Mouse (Mus musculus) forebrain, embryonic 14.5 days (tissue): ENCODE measurements around the gene Orc2. TPM values are rescaled to one million over a fixed set of nuclear protein-coding genes. Genes with fewer than 3 reads are reported as not detected.

Experiments used
- ATAC-seq: fragments of 200-750 bp; cut with Nextera tagmentation; 2 replicates; pipeline ENCODE4 v1.8.0; 2017; ENCODE audit warnings: mild to moderate bottlenecking, moderate library complexity
- DNase-seq: peaks from one replicate; pipeline ENCODE4 v3.0.0-alpha.2; 2015; ENCODE audit warnings: low spot score
- H3K27ac ChIP-seq: fragments of 300-500 bp; sonication (generic); 2 replicates; pipeline ENCODE4 v1.5.1; 2014; ENCODE audit warnings: low read depth, mild to moderate bottlenecking, control low read depth, low read length, moderate library complexity
- H3K27me3 ChIP-seq: fragments of 300-500 bp; sonication (generic); replicated peaks from 2 replicates; pipeline ENCODE4 v1.6.1; 2014; ENCODE audit warnings: low read length, control low read depth, mixed read lengths; ENCODE audit not compliant: control insufficient read depth, insufficient read depth
- H3K36me3 ChIP-seq: fragments of 300-500 bp; sonication (generic); 2 replicates; pipeline ENCODE4 v1.6.1; 2014; ENCODE audit warnings: low read length, control low read depth; ENCODE audit not compliant: control insufficient read depth, insufficient read depth
- H3K4me1 ChIP-seq: fragments of 300-500 bp; sonication (generic); 2 replicates; pipeline ENCODE4 v1.6.1; 2014; ENCODE audit warnings: antibody characterized with exemption, low read length, control low read depth; ENCODE audit not compliant: control insufficient read depth, insufficient read depth
- H3K4me2 ChIP-seq: fragments of 300-500 bp; sonication (generic); 2 replicates; pipeline ENCODE4 v1.6.1; 2014; ENCODE audit warnings: mild to moderate bottlenecking, control low read depth, low read length
- H3K4me3 ChIP-seq: fragments of 300-500 bp; sonication (generic); 2 replicates; pipeline ENCODE4 v1.5.1; 2014; ENCODE audit warnings: low read depth, low read length, control low read depth
- H3K9ac ChIP-seq: fragments of 300-500 bp; sonication (generic); 2 replicates; pipeline ENCODE4 v1.6.1; 2014; ENCODE audit warnings: mild to moderate bottlenecking, low read length, control low read depth, moderate library complexity
- H3K9me3 ChIP-seq: fragments of 300-500 bp; sonication (generic); replicated peaks from 2 replicates; pipeline ENCODE4 v1.6.1; 2016; ENCODE audit warnings: low read length, control low read depth, mixed read lengths; ENCODE audit not compliant: control insufficient read depth
- WGBS: fragments of 180-500 bp; shearing (Covaris S2); extraction: QIAGEN DNeasy Blood & Tissue Kit; methylation state at CpG from one replicate; pipeline ENCODE4 v1.1.7; 2014; 5-methylcytosine and 5-hydroxymethylcytosine counted together
- polyA plus RNA-seq: library from polyadenylated mRNA; unstranded; fragments of >200 nt; fragmentation: Nextera tagmentation; extraction: Ambion mirVana; gene quantifications from 2 replicates; pipeline ENCODE4 v1.2.1, GENCODE M21; 2014

Orc2 gene
- polyA plus RNA-seq, 1 experiment from 2014 or later, result 28.4 TPM

DNA sequence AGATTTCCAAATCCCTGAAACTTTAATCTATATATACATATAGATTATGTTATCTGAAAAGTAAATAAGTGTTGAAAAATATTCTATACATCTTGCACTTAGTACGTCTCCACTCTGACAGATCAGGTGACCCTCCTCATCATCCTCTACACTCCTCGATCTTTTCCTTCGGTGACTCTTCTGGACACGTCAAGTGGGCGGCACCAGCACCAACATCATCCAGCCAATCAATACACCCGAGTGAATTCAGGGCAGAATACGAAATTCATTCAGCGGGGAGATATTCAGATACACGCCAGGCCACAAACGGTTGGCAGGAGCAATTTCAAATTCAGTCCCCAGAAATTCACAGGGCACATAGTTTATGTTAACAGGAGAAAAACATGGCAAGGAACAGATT is 84.9 kb downstream of the Orc2 start:
- Histone ChIP-seq H3K4me2 (no peak overlapping the region), H3K9me3 (no peaks in the 10 kb centered on the region), H3K9ac (no peak overlapping the region), H3K4me3 (no peak overlapping the region), H3K27ac (no peak overlapping the region), H3K36me3 (peaks cover 58% of the 10 kb centered on the region), H3K4me1 (peaks cover 12% of the 10 kb centered on the region), H3K27me3 (no peaks in the 10 kb centered on the region)
- WGBS, result 87% methylated on average over 10 of the region's 10 CpGs
- no peak for DNase-seq
- ATAC-seq, result no peak

DNA sequence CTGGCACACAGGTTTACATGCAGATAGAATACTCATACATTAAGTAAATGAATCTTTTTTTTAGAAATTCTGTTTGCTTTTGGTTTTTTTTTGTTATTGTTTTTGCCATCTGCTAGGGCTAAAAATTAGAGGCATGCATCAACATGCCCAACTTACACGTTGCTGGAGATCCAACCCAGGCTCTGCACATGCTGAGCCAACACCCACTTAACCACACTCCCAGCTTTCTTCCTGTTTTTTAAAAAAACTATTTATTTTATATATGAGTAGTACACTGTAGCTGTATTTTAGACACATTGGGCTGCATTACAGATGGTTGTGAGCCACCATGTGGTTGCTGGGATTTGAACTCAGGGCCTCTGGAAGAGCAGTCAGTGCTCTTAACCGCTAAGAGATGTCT is 88.9 kb downstream of the Orc2 start:
- Histone ChIP-seq H3K9ac (no peak overlapping the region), H3K4me2 (no peak overlapping the region), H3K36me3 (peaks cover 87% of the 10 kb centered on the region), H3K9me3 (no peaks in the 10 kb centered on the region), H3K27me3 (no peaks in the 10 kb centered on the region), H3K27ac (no peak overlapping the region), H3K4me3 (no peak overlapping the region), H3K4me1 (no peaks in the 10 kb centered on the region)
- ATAC-seq (no peak), DNase-seq (no peak)
- 95% methylated on average over 2 of the region's 2 CpGs for WGBS

DNA sequence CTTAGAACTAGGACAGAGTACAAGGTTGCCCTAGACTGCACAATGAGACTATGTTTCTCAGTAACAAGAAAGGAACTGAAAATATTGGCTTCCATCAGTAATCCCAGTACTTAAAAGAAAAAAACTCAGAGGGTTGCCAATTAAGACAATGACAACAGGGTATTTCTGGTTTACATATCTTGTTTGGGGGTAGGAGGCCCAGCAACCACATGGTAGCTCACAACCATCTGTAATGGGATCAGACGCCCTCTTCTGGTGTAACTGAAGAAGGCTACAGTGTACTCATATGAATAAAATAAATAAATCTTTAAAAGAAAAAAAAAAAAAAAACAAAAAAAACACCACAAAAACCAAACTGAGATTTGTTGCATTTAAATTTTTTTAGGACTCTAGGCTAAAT is 89.5 kb downstream of the Orc2 start:
- DNase-seq (peak; percentile 13), ATAC-seq (no peak)
- no peak overlapping the region for H3K4me2 ChIP-seq
- no peak overlapping the region for H3K9ac ChIP-seq
- H3K27me3 ChIP-seq, result no peaks in the 10 kb centered on the region
- no peak overlapping the region for H3K4me3 ChIP-seq
- H3K9me3 ChIP-seq, result no peaks in the 10 kb centered on the region
- no peak overlapping the region for H3K27ac ChIP-seq
- peaks cover 90% of the 10 kb centered on the region for H3K36me3 ChIP-seq
- 29% methylated on average over 1 of the region's 1 CpGs for WGBS
- H3K4me1 ChIP-seq, result no peaks in the 10 kb centered on the region

Other genes with a start within 250 kb of the Orc2 start
- gene Aox2, start 226.8 kb downstream of the Orc2 start, polyA plus RNA-seq, result not detected in 2 replicates
- gene Bzw1, start 112.2 kb downstream of the Orc2 start, polyA plus RNA-seq, result 443 and 469 TPM in 2 replicates
- gene Clk1, start 81.0 kb downstream of the Orc2 start, polyA plus RNA-seq, result 146 and 211 TPM in 2 replicates
- 67.6 and 74.1 TPM in 2 replicates for gene Nif3l1, start 60.0 kb downstream of the Orc2 start, polyA plus RNA-seq
- 55.9 and 59.9 TPM in 2 replicates for gene Ppil3, start 59.6 kb downstream of the Orc2 start, polyA plus RNA-seq
- 10.5 and 14.4 TPM in 2 replicates for gene Fam126b, start 81.2 kb upstream of the Orc2 start, polyA plus RNA-seq
- gene Ndufb3, start 81.3 kb upstream of the Orc2 start, polyA plus RNA-seq, result 175 and 197 TPM in 2 replicates
- not detected in 2 replicates for gene Als2cr12, start 190.9 kb upstream of the Orc2 start, polyA plus RNA-seq
- gene Cflar, start 206.4 kb upstream of the Orc2 start, polyA plus RNA-seq, result 18.3 and 18.7 TPM in 2 replicates